In genomic region chr4:117549576-117549975, GRCm38 (mm10) we compare ENCODE assay signal across 9 mouse cellular contexts. TPM values are rescaled to one million over a fixed set of nuclear protein-coding genes. Genes with fewer than 3 reads are reported as not detected.
DNase-seq lines count a peak whose midpoint lies in the region; ATAC-seq and TF ChIP-seq lines count a peak whose summit lies in the region.
"Had no signal": no experiment of that assay in that cellular context is flagged by ENCODE, and none has a peak within 500 bp of the region (broad histone marks: within the 10 kb centered on the region; RNA-seq: fewer than 3 reads in every experiment).

No protein-coding gene starts in this region.

- H3K4me3 ChIP-seq in left cerebral cortex, adult 2 months: peak overlapping the region; percentile 97
- H3K4me3 ChIP-seq in embryonic fibroblast, embryonic 13.5 days (ENCODE audit: insufficient read depth, low read length): peak overlapping the region; percentile 17
- H3K4me3 ChIP-seq in hindbrain, embryonic 16.5 days (ENCODE audit: low read length): peak overlapping the region; percentile 97
- H3K4me3 ChIP-seq in midbrain, embryonic 16.5 days (ENCODE audit: low read depth, low read length): peak overlapping the region; percentile 94

- no peak for TF ChIP-seq CTCF in left cerebral cortex, adult 2 months (IDR thresholded peaks at IDR 0.05)
- TF ChIP-seq CTCF in embryonic fibroblast, embryonic 13.5 days (IDR thresholded peaks at IDR 0.05; ENCODE audit: borderline replicate concordance, insufficient read depth, low read length): no peak

- H3K36me3 ChIP-seq in hindbrain, embryonic 16.5 days (ENCODE audit: control insufficient read depth, insufficient read depth, low read length): no peaks in the 10 kb centered on the region
- no peaks in the 10 kb centered on the region for H3K36me3 ChIP-seq in midbrain, embryonic 16.5 days (ENCODE audit: control insufficient read depth, insufficient read depth, low read length)

- H3K4me1 ChIP-seq in embryonic fibroblast, embryonic 13.5 days (ENCODE audit: control insufficient read depth, insufficient read depth, low read length): no peaks in the 10 kb centered on the region
- peaks cover 15% of the 10 kb centered on the region for H3K4me1 ChIP-seq in hindbrain, embryonic 16.5 days (ENCODE audit: control insufficient read depth, insufficient read depth, low read depth, low read length)
- H3K4me1 ChIP-seq in midbrain, embryonic 16.5 days (ENCODE audit: control insufficient read depth, insufficient read depth, low read length): peaks cover 18% of the 10 kb centered on the region

- no peaks in the 10 kb centered on the region for H3K27me3 ChIP-seq in hindbrain, embryonic 16.5 days (replicated peaks; ENCODE audit: control insufficient read depth, insufficient read depth, low read length)
- no peaks in the 10 kb centered on the region for H3K27me3 ChIP-seq in midbrain, embryonic 16.5 days (ENCODE audit: control insufficient read depth, insufficient read depth, low read depth, low read length)

- H3K9ac ChIP-seq in hindbrain, embryonic 16.5 days (ENCODE audit: low read depth, low read length): 0 out of 2 replicates have a peak overlapping the region, but pooled peaks have one; percentile 39
- H3K9ac ChIP-seq in midbrain, embryonic 16.5 days (ENCODE audit: low read depth, low read length): 0 out of 2 replicates have a peak overlapping the region, but pooled peaks have one; percentile 11

- ATAC-seq in hindbrain, embryonic 16.5 days: no peak
- no peak for ATAC-seq in midbrain, embryonic 16.5 days

- H3K27ac ChIP-seq in left cerebral cortex, adult 2 months: peak overlapping the region; percentile 45
- H3K27ac ChIP-seq in embryonic fibroblast, embryonic 13.5 days (ENCODE audit: insufficient read depth, low read length): peak overlapping the region; percentile 23
- peak overlapping the region; percentile 52; the same call in 1 of the 2 replicates for H3K27ac ChIP-seq in hindbrain, embryonic 16.5 days (ENCODE audit: low read depth, low read length)
- H3K27ac ChIP-seq in midbrain, embryonic 16.5 days (ENCODE audit: low read length): peak overlapping the region; percentile 51
- H3K27ac ChIP-seq: macrophage had no signal

- H3K9me3 ChIP-seq in hindbrain, embryonic 16.5 days (ENCODE audit: control insufficient read depth, low read length): no peaks in the 10 kb centered on the region
- H3K9me3 ChIP-seq in midbrain, embryonic 16.5 days (replicated peaks; ENCODE audit: control insufficient read depth, low read length, poor library complexity, severe bottlenecking): no peaks in the 10 kb centered on the region

- peak overlapping the region; percentile 53 for H3K4me2 ChIP-seq in hindbrain, embryonic 16.5 days (ENCODE audit: low read length)
- H3K4me2 ChIP-seq in midbrain, embryonic 16.5 days (ENCODE audit: low read length): peak overlapping the region; percentile 54

- WGBS in hindbrain, embryonic 16.5 days: 48% methylated on average over 6 of the region's 6 CpGs
- WGBS in midbrain, embryonic 16.5 days: 40% methylated on average over 6 of the region's 6 CpGs

- TF ChIP-seq POLR2A in embryonic fibroblast, embryonic 13.5 days (IDR thresholded peaks at IDR 0.05; ENCODE audit: low read depth, low read length): no peak

- DNase-seq in left cerebral cortex, adult 2 months (ENCODE audit: extremely low spot score in 1 of 2, low spot score in 2 of 2): no peak
- DNase-seq in left cerebral cortex, postnatal 25 days (ENCODE audit: low spot score in 2 of 2): no peak
- no peak for DNase-seq in gastrocnemius, adult 18-20 months (ENCODE audit: low spot score)
- no peak for DNase-seq in frontal cortex, postnatal 36 days (ENCODE audit: low spot score in 2 of 2)
- DNase-seq in thymus, postnatal 0 days (ENCODE audit: low spot score): no peak

- intact Hi-C loops in left cerebral cortex, adult 2 months (cut with DNase I): no loop called here
- intact Hi-C loops in left cerebral cortex, postnatal 25 days (cut with DNase I): no loop called here

RNA-seq across cellular contexts. Expression of gene Eri3, which starts 0.6 kb away (rescaled TPM):
- total RNA-seq in left cerebral cortex, adult 2 months (2021): 100 to 1,000 TPM; 197 to 200 TPM
- 100 to 1,000 TPM; 183 to 214 TPM for total RNA-seq in left cerebral cortex, postnatal 25 days (2021)
- 60.8 and 67.3 TPM in 2 replicates for polyA plus RNA-seq in embryonic fibroblast, embryonic 13.5 days (2011; ENCODE audit: insufficient read length, low read depth, missing spikeins)
- 254 and 276 TPM in 2 replicates for polyA plus RNA-seq in hindbrain, embryonic 16.5 days (2015; fragmentation: Nextera tagmentation; extraction: Ambion mirVana)
- 256 and 282 TPM in 2 replicates for polyA plus RNA-seq in midbrain, embryonic 16.5 days (2015; fragmentation: Nextera tagmentation; extraction: Ambion mirVana)
- total RNA-seq in gastrocnemius, adult 18-20 months (2021): 100 to 1,000 TPM in 1 of 2 experiments, 10 to 100 TPM in 1; 92.1 to 105 TPM
- polyA plus RNA-seq in thymus, postnatal 0 days (2015; fragmentation: Nextera tagmentation; extraction: Ambion mirVana): 79.4 and 79.9 TPM in 2 replicates

RNA-seq across cellular contexts. Expression of gene Rnf220, which starts 52.7 kb away (rescaled TPM):
- 100 to 1,000 TPM; 192 to 199 TPM for total RNA-seq in left cerebral cortex, adult 2 months (2021)
- 100 to 1,000 TPM; 179 to 182 TPM for total RNA-seq in left cerebral cortex, postnatal 25 days (2021)
- polyA plus RNA-seq in embryonic fibroblast, embryonic 13.5 days (2011; ENCODE audit: insufficient read length, low read depth, missing spikeins): 43.0 and 47.7 TPM in 2 replicates
- 109 and 114 TPM in 2 replicates for polyA plus RNA-seq in hindbrain, embryonic 16.5 days (2015; fragmentation: Nextera tagmentation; extraction: Ambion mirVana)
- 137 and 150 TPM in 2 replicates for polyA plus RNA-seq in midbrain, embryonic 16.5 days (2015; fragmentation: Nextera tagmentation; extraction: Ambion mirVana)
- total RNA-seq in gastrocnemius, adult 18-20 months (2021): 10 to 100 TPM; 44.2 to 50.8 TPM
- polyA plus RNA-seq in thymus, postnatal 0 days (2015; fragmentation: Nextera tagmentation; extraction: Ambion mirVana): 69.2 and 74.0 TPM in 2 replicates

Comparison
In these comparisons a context has a peak if more than half of its experiments do, and no peak if none do; other contexts are left out.
1. H3K4me3 ChIP-seq: peak in every context shown above with its lines; median percentile 97 in left cerebral cortex, adult 2 months; 97 in hindbrain, embryonic 16.5 days; 94 in midbrain, embryonic 16.5 days; 17 in embryonic fibroblast, embryonic 13.5 days.